7 mouse cellular contexts compared by ENCODE assay signal in the genomic region with DNA sequence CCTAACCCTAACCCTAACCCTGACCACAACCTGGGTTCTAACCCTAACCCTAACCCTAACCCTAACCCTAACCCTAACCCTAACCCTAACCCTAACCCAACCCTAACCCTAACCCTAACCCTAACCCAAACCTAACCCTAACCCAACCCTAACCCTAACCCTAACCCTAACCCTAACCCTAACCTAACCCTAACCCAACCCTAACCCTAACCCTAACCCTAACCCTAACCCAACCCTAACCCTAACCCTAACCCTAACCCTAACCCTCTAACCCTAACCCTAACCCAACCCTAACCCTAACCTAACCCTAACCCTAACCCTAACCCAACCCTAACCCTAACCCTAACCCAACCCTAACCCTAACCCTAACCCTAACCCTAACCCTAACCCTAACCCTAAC. TPM values are rescaled to one million over a fixed set of nuclear protein-coding genes. Genes with fewer than 3 reads are reported as not detected.
DNase-seq lines count a peak whose midpoint lies in the region; ATAC-seq and TF ChIP-seq lines count a peak whose summit lies in the region.
"Not testable (repeated sequence)": the region's sequence is repeated elsewhere in the genome, so short reads cannot be mapped to it uniquely, and the experiment has no call there.

No protein-coding gene starts in this region.

- H3K9ac ChIP-seq in heart, embryonic 12.5 days; intestine, embryonic 14.5 days (ENCODE audit: low read length); liver, embryonic 14.5 days (replicated peaks); neural tube, embryonic 11.5 days (ENCODE audit: low read length): not testable (repeated sequence)

- H3K36me3 ChIP-seq in heart, embryonic 12.5 days; intestine, embryonic 14.5 days (ENCODE audit: control insufficient read depth, insufficient read depth, low read length); liver, embryonic 14.5 days (replicated peaks; ENCODE audit: control insufficient read depth, insufficient read depth, low read depth); neural tube, embryonic 11.5 days (ENCODE audit: control insufficient read depth, insufficient read depth, low read length): not testable (repeated sequence)

- peak; percentile 4 for DNase-seq in MEL-GATA-1-ER (ENCODE audit: extremely low read depth, low read depth)
- not testable (repeated sequence) for DNase-seq in intestine, embryonic 14.5 days (ENCODE audit: low spot score); liver, embryonic 14.5 days (ENCODE audit: low read depth in 3 of 3, low spot score in 3 of 3); neural tube, embryonic 11.5 days (ENCODE audit: low spot score)

- not testable (repeated sequence) for TF ChIP-seq EP300 in liver, embryonic 14.5 days (IDR thresholded peaks at IDR 0.05; ENCODE audit: low read depth)

- H3K4me2 ChIP-seq in heart, embryonic 12.5 days; intestine, embryonic 14.5 days (ENCODE audit: low read length); liver, embryonic 14.5 days (ENCODE audit: low read depth); neural tube, embryonic 11.5 days (ENCODE audit: low read depth): not testable (repeated sequence)

- not testable (repeated sequence) for H3K4me1 ChIP-seq in heart, embryonic 12.5 days (replicated peaks); intestine, embryonic 14.5 days (replicated peaks; ENCODE audit: control insufficient read depth, insufficient read depth, low read length); liver, embryonic 14.5 days (replicated peaks; ENCODE audit: control insufficient read depth in 2 of 2, insufficient read depth in 2 of 2, low read length in 1 of 2); neural tube, embryonic 11.5 days (ENCODE audit: control insufficient read depth, insufficient read depth, low read length)

- not testable (repeated sequence) for H3K27ac ChIP-seq in heart, embryonic 12.5 days (ENCODE audit: poor library complexity, severe bottlenecking); intestine, embryonic 14.5 days (ENCODE audit: low read depth); liver, embryonic 14.5 days; neural tube, embryonic 11.5 days (ENCODE audit: low read depth, low read length)

- not testable (repeated sequence) for TF ChIP-seq CTCF in liver, embryonic 14.5 days (IDR thresholded peaks at IDR 0.05; ENCODE audit: low read depth)

- not testable (repeated sequence) for H3K9me3 ChIP-seq in heart, embryonic 12.5 days (replicated peaks); intestine, embryonic 14.5 days (ENCODE audit: control insufficient read depth, low read length); liver, embryonic 14.5 days (ENCODE audit: control insufficient read depth, low read length); neural tube, embryonic 11.5 days (ENCODE audit: control insufficient read depth, low read length)

- peak; percentile 42; the same call in 1 of the 2 replicates for ATAC-seq in erythroid progenitor cell, adult 5-6 weeks (replicated peaks; ENCODE audit: low FRiP score, poor library complexity, severe bottlenecking)
- peak; percentile 79 for ATAC-seq in heart, embryonic 12.5 days (ENCODE audit: insufficient number of reproducible peaks, low FRiP score)
- ATAC-seq in intestine, embryonic 14.5 days (replicated peaks; ENCODE audit: low FRiP score, low TSS enrichment, low read depth), result peak; percentile 47; the same call in 1 of the 2 replicates
- ATAC-seq in liver, embryonic 14.5 days (ENCODE audit: insufficient read depth), result peak; percentile 72
- ATAC-seq in megakaryocyte progenitor cell, adult 5-6 weeks (replicated peaks; ENCODE audit: poor library complexity), result peak; percentile 72
- peak; percentile 61 for ATAC-seq in neural tube, embryonic 11.5 days (ENCODE audit: insufficient read depth, low FRiP score, low TSS enrichment)

- H3K27me3 ChIP-seq in heart, embryonic 12.5 days (replicated peaks); intestine, embryonic 14.5 days (replicated peaks; ENCODE audit: control insufficient read depth, insufficient read depth, low read length); liver, embryonic 14.5 days (ENCODE audit: control insufficient read depth, insufficient read depth, low read length); neural tube, embryonic 11.5 days (ENCODE audit: control insufficient read depth, insufficient read depth, low read length): not testable (repeated sequence)

- not testable (repeated sequence) for H3K4me3 ChIP-seq in heart, embryonic 12.5 days; intestine, embryonic 14.5 days (ENCODE audit: low read depth, low read length); liver, embryonic 14.5 days (ENCODE audit: insufficient read depth in 1 of 2, low read depth in 2 of 2, low read length in 2 of 2); neural tube, embryonic 11.5 days (ENCODE audit: low read depth, low read length)

RNA-seq across cellular contexts. Expression of a gene that starts 21.1 kb away (rescaled TPM):
- 0.36 and 0.42 TPM in 2 replicates for total RNA-seq in erythroid progenitor cell, adult 5-6 weeks (2015; ENCODE audit: low replicate concordance)
- 0.30 and 1.3 TPM in 2 replicates for total RNA-seq in erythroid progenitor cell, adult 5-6 weeks (2017; ENCODE audit: low replicate concordance)
- 17.4 and 19.0 TPM in 2 replicates for polyA plus RNA-seq in heart, embryonic 12.5 days (2016; fragmentation: Nextera tagmentation; extraction: Ambion mirVana)
- 22.7 and 23.7 TPM in 2 replicates for polyA plus RNA-seq in intestine, embryonic 14.5 days (2014; fragmentation: Nextera tagmentation; extraction: Ambion mirVana)
- 2.3 and 3.0 TPM in 2 replicates for polyA plus RNA-seq in liver, embryonic 14.5 days (2012; rRNA removed)
- 2.6 TPM in 2 replicates for polyA plus RNA-seq in liver, embryonic 14.5 days (2014; fragmentation: Nextera tagmentation; extraction: Ambion mirVana)
- 2.5 and 4.7 TPM in 2 replicates for total RNA-seq in megakaryocyte progenitor cell, adult 5-6 weeks (2015)
- total RNA-seq in megakaryocyte progenitor cell, adult 5-6 weeks (2017), result 2.9 and 4.4 TPM in 2 replicates
- polyA plus RNA-seq in neural tube, embryonic 11.5 days (2014; fragmentation: Nextera tagmentation; extraction: Ambion mirVana), result 16.7 and 17.8 TPM in 2 replicates
